18 mouse cellular contexts compared by ENCODE assay signal in the genomic region with DNA sequence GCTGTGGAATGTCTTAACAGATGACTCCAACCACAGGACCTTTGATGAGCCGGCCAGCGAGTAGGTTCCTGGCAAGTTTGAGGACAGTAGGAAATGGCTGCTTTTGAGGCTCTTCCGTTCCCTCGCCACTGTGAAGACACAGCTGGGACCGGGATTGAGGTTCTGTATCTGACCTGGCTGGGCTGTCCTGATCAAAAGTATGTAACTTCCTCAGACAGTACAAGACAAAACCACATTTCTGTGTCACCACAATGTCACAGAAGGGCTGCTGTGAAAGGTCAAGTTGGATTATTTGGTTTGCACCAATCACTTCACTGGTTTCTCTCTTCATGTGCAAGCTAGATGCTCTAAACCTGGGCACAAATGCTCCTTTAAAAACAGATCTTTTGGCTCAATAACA.
DNase-seq lines count a peak whose midpoint lies in the region; ATAC-seq lines count a peak whose summit lies in the region.
"Had no signal": no experiment of that assay in that cellular context is flagged by ENCODE, and none has a peak within 500 bp of the region (broad histone marks: within the 10 kb centered on the region; RNA-seq: fewer than 3 reads in every experiment).

No protein-coding gene starts in this region.

- peak; percentile 63 for ATAC-seq in inflammation-experienced regulatory T-cells, adult 6 months
- ATAC-seq: forebrain, embryonic 16.5 days; intestine, embryonic 15.5 days; midbrain, embryonic 13.5 days; Patski had no signal

- DNase-seq in thymus, postnatal 0 days (ENCODE audit: low spot score), result peak; percentile 23
- DNase-seq in thymus, postnatal 10 days (ENCODE audit: low spot score in 2 of 2), result no peak
- DNase-seq in T-cell, adult 2 months (ENCODE audit: low spot score), result peak; percentile 9
- DNase-seq in layer of hippocampus, adult 18-20 months (ENCODE audit: low spot score in 2 of 2), result no peak
- no peak for DNase-seq in adrenal gland, adult 8-10 months
- no peak for DNase-seq in cerebellum, postnatal 36 days
- DNase-seq: adrenal gland, postnatal 10 days; cerebellum, adult 9-11 months; gastrocnemius, postnatal 25 days; heart, postnatal 36 days; lung, postnatal 10 days; right cerebral cortex, adult 18-20 months; thymus, adult 18-20 months had no signal

Comparison
In these comparisons a context has a peak if more than half of its experiments do, and no peak if none do; other contexts are left out.
1. DNase-seq: peak in thymus, postnatal 0 days (single experiment) and T-cell, adult 2 months (single experiment); none in thymus, postnatal 10 days (0 of 2), layer of hippocampus, adult 18-20 months (0 of 2), adrenal gland, adult 8-10 months (single experiment) and cerebellum, postnatal 36 days (0 of 2).